Mouse (Mus musculus) ES-Bruce4 (cell line): ENCODE results near the gene Ccr7.

Experiments used
- CTCF ChIP-seq: IDR thresholded peaks from one replicate; pipeline ENCODE4 v1.8.1; 2011; ENCODE audit warnings: low read depth, low read length
- POLR2A ChIP-seq: IDR thresholded peaks from one replicate; pipeline ENCODE4 v1.8.1; 2011; ENCODE audit warnings: low read length; ENCODE audit not compliant: insufficient read depth

DNA sequence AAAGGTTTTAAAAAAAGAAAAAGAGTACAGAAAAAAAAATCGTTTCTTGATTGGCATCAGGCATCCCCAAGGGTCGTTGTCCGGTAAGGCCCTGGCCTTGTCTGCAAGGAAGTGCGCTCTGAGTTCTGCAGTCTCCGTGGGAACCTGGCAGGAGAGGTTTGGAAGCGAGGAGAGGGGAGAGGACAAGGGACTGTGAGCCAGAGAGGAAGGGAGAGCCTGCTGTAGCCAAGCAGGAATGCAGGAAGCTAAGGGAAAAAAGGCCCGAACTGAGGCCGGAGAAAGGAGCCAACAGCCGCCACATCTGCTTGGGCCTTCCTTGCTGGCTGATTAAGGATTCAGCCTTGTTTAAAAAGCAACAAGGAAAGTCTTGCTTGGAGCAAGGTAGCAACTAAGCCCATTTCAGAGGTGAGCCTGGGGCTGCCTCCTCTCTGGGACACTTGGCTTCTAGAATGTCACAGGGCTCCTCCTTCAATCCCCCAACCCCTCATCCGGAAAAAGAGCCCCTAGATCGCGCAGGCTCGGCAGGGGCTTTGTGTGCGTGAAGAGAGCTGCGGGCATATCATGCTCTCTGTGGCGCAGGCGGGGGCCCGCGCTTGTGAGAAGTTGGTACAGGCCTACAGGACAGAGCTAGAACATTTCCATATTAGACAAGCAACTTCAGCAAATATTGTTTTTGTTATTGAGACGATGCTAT is 34.2 kb downstream of the Ccr7 start:
- no peak for TF ChIP-seq CTCF
- no peak for TF ChIP-seq POLR2A
